In genomic region chr17:35667334-35668065, GRCm38 (mm10) we compare ENCODE assay signal across 8 mouse cellular contexts. TPM values are rescaled to one million over a fixed set of nuclear protein-coding genes. Genes with fewer than 3 reads are reported as not detected.
A peak's percentile ranks its signal among the peaks of the same experiment; 100 is the strongest.
DNase-seq lines count a peak whose midpoint lies in the region; ATAC-seq and TF ChIP-seq lines count a peak whose summit lies in the region.

Gene Vars2 (minus strand): TSS chr17:35667592.

- under 1% methylated on average over 61 of the region's 61 CpGs for whole genome bisulfite sequencing in forebrain, embryonic 15.5 days
- under 1% methylated on average over 61 of the region's 61 CpGs for WGBS in lung, adult 2 months

- peak within 1 kb of the TSS; percentile 75 for H3K4me3 ChIP-seq in forebrain, embryonic 15.5 days
- H3K4me3 ChIP-seq in lung, adult 2 months (replicated peaks; ENCODE audit: extremely low read depth, low read depth, low read length) = peak within 1 kb of the TSS; percentile 94

- peaks cover 13% of the 10 kb centered on the region; the same call in 1 of the 2 replicates for H3K36me3 ChIP-seq in forebrain, embryonic 15.5 days

- TF ChIP-seq POLR2A in lung, adult 2 months (IDR thresholded peaks at IDR 0.05; ENCODE audit: borderline replicate concordance, extremely low read depth, low read depth, low read length) = peak; percentile 84; the same call in 1 of the 2 replicates

- ATAC-seq in forebrain, embryonic 15.5 days (replicated peaks) = peak; percentile 91
- ATAC-seq in neutrophil, adult 5-6 weeks (ENCODE audit: extremely low read depth, insufficient number of reproducible peaks, low FRiP score, poor library complexity, severe bottlenecking) = peak; percentile 62

- intact Hi-C loops in heart, postnatal 25 days (cut with DNase I) = no loop called here

- no peaks in the 10 kb centered on the region for H3K27me3 ChIP-seq in forebrain, embryonic 15.5 days

- H3K9ac ChIP-seq in forebrain, embryonic 15.5 days (replicated peaks) = peak within 1 kb of the TSS; percentile 85

- H3K27ac ChIP-seq in forebrain, embryonic 15.5 days (replicated peaks) = peak within 1 kb of the TSS; percentile 87

- H3K4me1 ChIP-seq in forebrain, embryonic 15.5 days = peaks cover 16% of the 10 kb centered on the region
- H3K4me1 ChIP-seq in lung, adult 2 months (ENCODE audit: control insufficient read depth, insufficient read depth, low read length) = peaks cover 3% of the 10 kb centered on the region

- peak within 1 kb of the TSS; percentile 92 for H3K4me2 ChIP-seq in forebrain, embryonic 15.5 days (replicated peaks)

- no peaks in the 10 kb centered on the region for H3K9me3 ChIP-seq in forebrain, embryonic 15.5 days

- TF ChIP-seq CTCF in lung, adult 2 months (IDR thresholded peaks at IDR 0.05; ENCODE audit: insufficient read depth, low read length) = no peak

- peak; percentile 94 for DNase-seq in ES-CJ7 (ENCODE audit: low read depth, low spot score)
- DNase-seq in cerebellum, adult 11 months = peak; percentile 98
- peak; percentile 92 for DNase-seq in heart, postnatal 25 days (ENCODE audit: low spot score)
- DNase-seq in layer of hippocampus, adult 18-20 months (ENCODE audit: low spot score in 2 of 2) = peak; percentile 93 to 99
- peak; percentile 97 for DNase-seq in lung, adult 2 months
- DNase-seq in thymus, adult 18-20 months = peak; percentile 93 to 95

RNA-seq across cellular contexts. Expression of gene Vars2, which starts in this region (rescaled TPM):
- 16.2 and 18.1 TPM in 2 replicates for polyA plus RNA-seq in forebrain, embryonic 15.5 days (2015; fragmentation: Nextera tagmentation; extraction: Ambion mirVana)
- 10 to 100 TPM; 32.3 TPM for total RNA-seq in heart, postnatal 25 days (2021)
- 10 to 100 TPM; 35.9 to 37.4 TPM for total RNA-seq in layer of hippocampus, adult 18-20 months (2021)
- 44.0 and 46.6 TPM in 2 replicates for polyA plus RNA-seq in lung, adult 2 months (2012; rRNA removed)
- 11.8 and 13.8 TPM in 2 replicates for total RNA-seq in neutrophil, adult 5-6 weeks (2017)

Comparison
In these comparisons a context has a peak if more than half of its experiments do, and no peak if none do; other contexts are left out.
1. Peak in every context shown above with its lines: DNase-seq, ATAC-seq, H3K4me3 ChIP-seq and H3K27ac ChIP-seq.